Mouse (Mus musculus) thymus, adult 2 months (tissue): ENCODE results near the gene Arl6ip1. TPM values are rescaled to one million over a fixed set of nuclear protein-coding genes. Genes with fewer than 3 reads are reported as not detected.

Experiments
- DNase-seq: peaks from one replicate; pipeline ENCODE4 v3.0.0; 2021
- H3K27ac ChIP-seq: fragments of 200-500 bp; 2 replicates; pipeline ENCODE4 v1.5.1; 2012; ENCODE audit warnings: low read length, control low read depth; ENCODE audit not compliant: control insufficient read depth, insufficient read depth
- H3K27me3 ChIP-seq: fragments of 200-500 bp; 2 replicates; pipeline ENCODE4 v1.6.1; 2012; ENCODE audit warnings: mild to moderate bottlenecking, low read length, moderate library complexity, mixed read lengths; ENCODE audit not compliant: control insufficient read depth, insufficient read depth
- H3K36me3 ChIP-seq: fragments of 200-500 bp; 2 replicates; pipeline ENCODE4 v1.6.1; 2012; ENCODE audit warnings: mild to moderate bottlenecking, low read length, moderate library complexity; ENCODE audit not compliant: control insufficient read depth, insufficient read depth
- H3K4me1 ChIP-seq: fragments of 200-500 bp; replicated peaks from 2 replicates; pipeline ENCODE4 v1.6.1; 2012; ENCODE audit warnings: low read length; ENCODE audit not compliant: control insufficient read depth, insufficient read depth
- H3K4me3 ChIP-seq: fragments of 200-500 bp; 2 replicates; pipeline ENCODE4 v1.5.1; 2012; ENCODE audit warnings: mild to moderate bottlenecking, low read length, control low read depth, moderate library complexity; ENCODE audit not compliant: control insufficient read depth, insufficient read depth
- CTCF ChIP-seq: fragments of 200-500 bp; IDR thresholded peaks from 2 replicates; pipeline ENCODE4 v1.5.1; 2012; ENCODE audit warnings: mild to moderate bottlenecking, control low read depth, low read length, moderate library complexity, borderline replicate concordance; ENCODE audit not compliant: control insufficient read depth, poor library complexity, insufficient read depth; ENCODE audit errors: extremely low read depth
- POLR2A ChIP-seq: fragments of 200-500 bp; IDR thresholded peaks from 2 replicates; pipeline ENCODE4 v1.6.1; 2012; ENCODE audit warnings: mild to moderate bottlenecking, low read length, control low read depth, moderate library complexity; ENCODE audit not compliant: control insufficient read depth, poor library complexity, insufficient read depth; ENCODE audit errors: extremely low read depth
- WGBS: fragments of 180-500 bp; shearing (Covaris S2); methylation state at CpG from one replicate; pipeline ENCODE4 v1.1.7; 2018; 5-methylcytosine and 5-hydroxymethylcytosine counted together
- polyA plus RNA-seq: library from polyadenylated mRNA; depleted of rRNA; stranded (reverse); fragments of >200 nt; gene quantifications from 2 replicates; pipeline ENCODE4 v1.2.3, GENCODE M21; 2012

The Arl6ip1 gene
- polyA plus RNA-seq, 1 experiment, result 232 TPM

- WGBS, result 96% methylated on average over 3 of the region's 3 CpGs
- DNase-seq, result no peak
- TF ChIP-seq POLR2A (no peak), CTCF (no peak)
- H3K27ac ChIP-seq, result no peak overlapping the region
- H3K4me1 ChIP-seq, result no peaks in the 10 kb centered on the region
- no peaks in the 10 kb centered on the region for H3K27me3 ChIP-seq
- H3K4me3 ChIP-seq, result no peak overlapping the region
- H3K36me3 ChIP-seq, result peaks cover 96% of the 10 kb centered on the region
These were observed 14.1 kb upstream of the Arl6ip1 start for GRCm38 (mm10) chr7:118143602-118144001.

- H3K36me3 ChIP-seq, result peaks cover 94% of the 10 kb centered on the region
- no peak for DNase-seq
- no peak overlapping the region for H3K27ac ChIP-seq
- H3K4me3 ChIP-seq, result no peak overlapping the region
- WGBS, result 97% methylated on average over 4 of the region's 4 CpGs
- no peaks in the 10 kb centered on the region for H3K27me3 ChIP-seq
- TF ChIP-seq POLR2A (no peak), CTCF (no peak)
- H3K4me1 ChIP-seq, result no peaks in the 10 kb centered on the region
These were observed 13.7 kb upstream of the Arl6ip1 start for GRCm38 (mm10) chr7:118143123-118143522.

GRCm38 (mm10) chr7:118141271-118141670 is 11.8 kb upstream of the Arl6ip1 start:
- H3K36me3 ChIP-seq, result peaks cover 96% of the 10 kb centered on the region
- 98% methylated on average over 7 of the region's 7 CpGs for WGBS
- DNase-seq, result no peak
- H3K4me3 ChIP-seq, result no peak overlapping the region
- H3K27ac ChIP-seq, result no peak overlapping the region
- no peaks in the 10 kb centered on the region for H3K4me1 ChIP-seq
- TF ChIP-seq POLR2A, result no peak
- no peak for TF ChIP-seq CTCF
- no peaks in the 10 kb centered on the region for H3K27me3 ChIP-seq

- Histone ChIP-seq H3K27me3 (no peaks in the 10 kb centered on the region), H3K4me1 (0 out of 2 replicates have a peak, but pooled peaks cover 3% of the 10 kb centered on the region), H3K4me3 (no peak overlapping the region), H3K36me3 (peaks cover 55% of the 10 kb centered on the region), H3K27ac (no peak overlapping the region)
- no peak for TF ChIP-seq CTCF
- 96% methylated on average over 11 of the region's 11 CpGs for WGBS
- no peak for DNase-seq
These were observed 5.7 kb upstream of the Arl6ip1 start for GRCm38 (mm10) chr7:118135128-118135527.

- H3K4me1 ChIP-seq, result peaks cover 12% of the 10 kb centered on the region
- peak overlapping the region; percentile 64 for H3K27ac ChIP-seq
- TF ChIP-seq POLR2A (no peak), CTCF (no peak; the same call in 1 of the 2 replicates)
- peak overlapping the region; percentile 74 for H3K4me3 ChIP-seq
- no peak for DNase-seq
- no peaks in the 10 kb centered on the region for H3K27me3 ChIP-seq
- under 1% methylated on average over 21 of the region's 21 CpGs for WGBS
- H3K36me3 ChIP-seq, result peaks cover 24% of the 10 kb centered on the region
These were observed 485 bp downstream of the Arl6ip1 start for GRCm38 (mm10) chr7:118128925-118129429.

GRCm38 (mm10) chr7:118126219-118126875 is 3.1 kb downstream of the Arl6ip1 start:
- H3K36me3 ChIP-seq, result peaks cover 46% of the 10 kb centered on the region
- H3K4me1 ChIP-seq, result peaks cover 12% of the 10 kb centered on the region
- DNase-seq, result no peak
- H3K27ac ChIP-seq, result no peak overlapping the region
- 90% methylated on average over 11 of the region's 11 CpGs for WGBS
- TF ChIP-seq POLR2A, result no peak
- no peak for TF ChIP-seq CTCF
- H3K4me3 ChIP-seq, result no peak overlapping the region
- no peaks in the 10 kb centered on the region for H3K27me3 ChIP-seq
